Mouse (Mus musculus) hindbrain, embryonic 14.5 days (tissue): Measurements from ENCODE around the gene Rcc2. TPM values are rescaled to one million over a fixed set of nuclear protein-coding genes. Genes with fewer than 3 reads are reported as not detected.

Experiments
- ATAC-seq: fragments of 200-750 bp; cut with Nextera tagmentation; 2 replicates; pipeline ENCODE4 v1.8.0; 2017; ENCODE audit warnings: moderate number of reproducible peaks, mild to moderate bottlenecking, moderate TSS enrichment, moderate library complexity; ENCODE audit not compliant: low FRiP score
- DNase-seq: peaks from one replicate; pipeline ENCODE4 v3.0.0-alpha.2; 2015; ENCODE audit warnings: low spot score
- H3K27ac ChIP-seq: fragments of 300-500 bp; sonication (generic); 2 replicates; pipeline ENCODE4 v1.5.1; 2014; ENCODE audit warnings: mild to moderate bottlenecking, moderate library complexity
- H3K27me3 ChIP-seq: fragments of 300-500 bp; sonication (generic); 2 replicates; pipeline ENCODE4 v1.6.1; 2014; ENCODE audit warnings: mild to moderate bottlenecking, low read length, mixed read lengths; ENCODE audit not compliant: control insufficient read depth, insufficient read depth
- H3K36me3 ChIP-seq: fragments of 300-500 bp; sonication (generic); replicated peaks from 2 replicates; pipeline ENCODE4 v1.6.1; 2014; ENCODE audit not compliant: control insufficient read depth, insufficient read depth
- H3K4me1 ChIP-seq: fragments of 300-500 bp; sonication (generic); replicated peaks from 2 replicates; pipeline ENCODE4 v1.6.1; 2014; ENCODE audit warnings: antibody characterized with exemption, low read length, mixed read lengths; ENCODE audit not compliant: control insufficient read depth, insufficient read depth
- H3K4me2 ChIP-seq: fragments of 300-500 bp; sonication (generic); replicated peaks from 2 replicates; pipeline ENCODE4 v1.6.1; 2014; ENCODE audit warnings: mild to moderate bottlenecking, moderate library complexity
- H3K4me3 ChIP-seq: fragments of 300-500 bp; sonication (generic); replicated peaks from 2 replicates; pipeline ENCODE4 v1.5.1; 2014; ENCODE audit warnings: mild to moderate bottlenecking, low read length
- H3K9ac ChIP-seq: fragments of 300-500 bp; sonication (generic); 2 replicates; pipeline ENCODE4 v1.6.1; 2014
- H3K9me3 ChIP-seq: fragments of 300-500 bp; sonication (generic); 2 replicates; pipeline ENCODE4 v1.6.1; 2016; ENCODE audit warnings: low read length; ENCODE audit not compliant: control insufficient read depth
- WGBS: fragments of 180-500 bp; shearing (Covaris S2); extraction: QIAGEN DNeasy Blood & Tissue Kit; methylation state at CpG from one replicate; pipeline ENCODE4 v1.1.7; 2014; 5-methylcytosine and 5-hydroxymethylcytosine counted together
- polyA plus RNA-seq: library from polyadenylated mRNA; unstranded; fragments of >200 nt; fragmentation: Nextera tagmentation; extraction: Ambion mirVana; gene quantifications from 2 replicates; pipeline ENCODE4 v1.2.1, GENCODE M21; 2014

Gene Rcc2
- 13.3 and 13.8 TPM in 2 replicates for polyA plus RNA-seq

GRCm38 (mm10) chr4:140700269-140701018, at the start of gene Rcc2:
Rcc2 (plus strand) TSS chr4:140700541.
- whole genome bisulfite sequencing: 7% methylated on average over 20 of the region's 20 CpGs
- Histone ChIP-seq H3K4me3 (peak within 1 kb of the TSS; percentile 91), H3K4me2 (peak within 1 kb of the TSS; percentile 93), H3K9ac (peak within 1 kb of the TSS; percentile 92), H3K36me3 (0 out of 2 replicates have a peak, but pooled peaks cover 4% of the 10 kb centered on the region), H3K4me1 (peaks cover 38% of the 10 kb centered on the region), H3K27me3 (peaks cover 27% of the 10 kb centered on the region), H3K27ac (peak within 1 kb of the TSS; percentile 94), H3K9me3 (no peaks in the 10 kb centered on the region)
- DNase-seq: no peak
- ATAC-seq: no peak

DNA sequence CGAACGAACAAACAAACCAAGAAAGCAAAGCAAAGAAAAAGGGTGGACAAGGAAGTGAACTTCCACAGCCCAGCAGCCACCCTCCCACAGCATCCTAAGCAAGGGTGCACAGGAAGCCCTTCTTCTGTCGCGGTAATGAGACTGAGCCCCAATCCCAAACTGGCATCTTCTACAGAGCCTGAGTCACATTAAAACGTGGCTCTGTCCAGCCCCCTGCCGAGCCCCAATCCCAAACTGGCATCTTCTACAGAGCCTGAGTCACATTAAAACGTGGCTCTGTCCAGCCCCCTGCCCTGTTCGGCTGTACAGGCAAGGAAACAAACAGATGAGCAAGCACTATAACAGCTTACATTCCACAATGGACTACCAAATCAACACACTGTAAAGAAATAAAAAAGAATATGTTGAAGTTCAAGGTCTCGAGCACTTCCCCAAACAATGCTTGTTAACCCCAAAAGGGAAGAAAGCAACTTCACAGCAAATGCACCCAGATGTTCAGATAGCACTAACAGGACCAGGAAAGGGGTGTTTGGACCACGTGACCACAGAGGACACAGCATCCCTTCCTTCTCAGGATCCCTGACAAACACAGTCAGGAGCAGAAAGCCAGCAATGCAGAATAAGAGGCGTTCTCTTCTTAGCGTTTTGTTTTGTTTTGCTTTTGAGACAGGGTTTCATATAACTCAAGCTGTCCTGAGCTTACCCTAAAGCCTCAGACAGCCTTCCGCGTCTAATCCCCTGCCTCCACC, 46.3 kb upstream of the Rcc2 start:
- ATAC-seq: no peak
- no peak overlapping the region for H3K27ac ChIP-seq
- peaks cover 27% of the 10 kb centered on the region for H3K4me1 ChIP-seq
- H3K36me3 ChIP-seq: no peaks in the 10 kb centered on the region
- H3K9me3 ChIP-seq: no peaks in the 10 kb centered on the region
- no peaks in the 10 kb centered on the region for H3K27me3 ChIP-seq
- H3K4me3 ChIP-seq: no peak overlapping the region
- H3K4me2 ChIP-seq: no peak overlapping the region
- whole genome bisulfite sequencing: 57% methylated on average over 14 of the region's 14 CpGs
- DNase-seq: no peak
- H3K9ac ChIP-seq: no peak overlapping the region

DNA sequence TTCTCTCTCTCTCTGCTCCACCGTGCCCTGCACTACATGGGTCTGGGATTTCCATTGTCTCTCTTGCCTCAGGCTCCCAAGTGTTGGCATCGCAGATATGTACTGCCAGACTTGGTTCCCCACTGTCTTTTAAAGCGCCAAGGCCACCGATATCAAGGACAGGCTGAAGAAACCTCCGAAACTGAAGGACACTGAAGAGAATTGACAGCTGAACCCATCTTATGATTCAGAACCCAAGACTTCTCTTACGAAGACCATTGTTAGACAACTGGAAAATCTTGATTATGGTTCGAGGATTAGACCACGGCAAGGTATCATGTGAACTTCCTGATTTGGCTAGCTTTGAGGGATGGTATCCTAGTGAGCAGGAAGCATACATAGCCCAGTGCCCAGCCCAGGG, 45.5 kb upstream of the Rcc2 start:
- Histone ChIP-seq H3K27ac (no peak overlapping the region), H3K9ac (no peak overlapping the region), H3K27me3 (no peaks in the 10 kb centered on the region), H3K4me2 (no peak overlapping the region), H3K36me3 (no peaks in the 10 kb centered on the region), H3K9me3 (no peaks in the 10 kb centered on the region), H3K4me3 (no peak overlapping the region), H3K4me1 (peaks cover 23% of the 10 kb centered on the region)
- ATAC-seq: no peak
- WGBS: 74% methylated on average over 8 of the region's 8 CpGs
- no peak for DNase-seq

- no peak overlapping the region for H3K4me3 ChIP-seq
- H3K36me3 ChIP-seq: no peaks in the 10 kb centered on the region
- H3K9ac ChIP-seq: no peak overlapping the region
- no peaks in the 10 kb centered on the region for H3K27me3 ChIP-seq
- no peak overlapping the region for H3K4me2 ChIP-seq
- no peak for ATAC-seq
- DNase-seq: no peak
- 63% methylated on average over 8 of the region's 8 CpGs for WGBS
- peaks cover 23% of the 10 kb centered on the region for H3K4me1 ChIP-seq
- H3K27ac ChIP-seq: no peak overlapping the region
- H3K9me3 ChIP-seq: no peaks in the 10 kb centered on the region
Measured at GRCm38 (mm10) chr4:140656529-140656928, 43.8 kb upstream of the Rcc2 start.

GRCm38 (mm10) chr4:140657681-140658575, 42.4 kb upstream of the Rcc2 start:
- Histone ChIP-seq H3K4me3 (no peak overlapping the region), H3K4me1 (peaks cover 23% of the 10 kb centered on the region), H3K27ac (peak overlapping the region; percentile 76), H3K9me3 (no peaks in the 10 kb centered on the region), H3K9ac (peak overlapping the region; percentile 9; the same call in 1 of the 2 replicates), H3K4me2 (peak overlapping the region; percentile 13), H3K27me3 (no peaks in the 10 kb centered on the region), H3K36me3 (no peaks in the 10 kb centered on the region)
- ATAC-seq: peak; percentile 89
- 7% methylated on average over 24 of the region's 24 CpGs for WGBS
- peak; percentile 59 for DNase-seq

DNA sequence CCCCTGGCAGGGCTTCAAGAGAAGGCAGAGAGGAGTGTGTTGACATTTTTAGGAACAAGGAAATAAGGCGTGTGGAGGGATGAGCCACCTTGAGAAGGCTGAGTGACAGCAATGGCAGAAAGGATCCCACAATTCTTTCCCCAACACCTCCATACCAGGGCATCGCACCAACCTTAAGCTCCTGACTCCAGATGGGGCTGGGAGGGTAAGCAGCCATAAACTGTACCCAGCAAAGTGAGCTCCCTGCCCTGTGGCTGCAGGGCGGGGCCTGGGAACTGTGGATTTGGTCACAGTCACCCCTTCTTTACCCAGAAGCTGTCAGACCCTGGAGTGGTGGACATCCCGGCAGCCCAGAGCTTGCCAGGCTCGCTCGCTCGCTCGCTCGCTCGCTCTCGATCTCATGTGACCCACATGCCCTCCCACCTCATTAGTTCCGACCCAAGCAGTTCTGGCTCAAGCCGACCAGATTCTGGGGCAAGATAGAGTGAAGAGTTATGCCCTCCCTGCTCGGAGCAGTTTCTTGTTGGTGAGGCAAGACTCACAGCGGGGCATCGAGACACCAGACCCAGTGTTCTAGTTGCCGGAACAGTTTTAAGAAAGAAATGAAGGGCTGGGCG, 38.8 kb upstream of the Rcc2 start:
- H3K4me1 ChIP-seq: peaks cover 23% of the 10 kb centered on the region
- WGBS: 71% methylated on average over 18 of the region's 18 CpGs

DNA sequence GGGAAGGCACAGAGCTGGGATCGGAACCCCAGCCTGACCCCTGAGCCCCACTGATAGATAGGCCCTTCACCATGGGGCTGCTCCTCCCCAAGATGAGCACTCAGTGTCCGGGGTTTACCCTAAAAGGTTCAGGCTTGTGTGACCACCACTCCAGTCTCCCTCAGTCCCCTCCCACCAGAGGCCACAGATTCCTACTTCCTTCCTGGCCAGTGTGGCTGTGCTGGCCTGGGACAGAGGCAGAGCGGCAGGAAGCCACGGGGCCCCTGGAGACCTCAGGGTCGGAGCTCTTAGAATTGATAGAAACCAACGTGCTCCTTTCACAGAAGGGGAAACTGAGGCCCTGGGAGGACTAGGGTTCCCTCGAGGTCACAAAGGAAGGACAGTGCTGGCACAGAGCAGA, 37.9 kb upstream of the Rcc2 start:
- H3K4me3 ChIP-seq: no peak overlapping the region
- H3K27ac ChIP-seq: no peak overlapping the region
- H3K9me3 ChIP-seq: no peaks in the 10 kb centered on the region
- 41% methylated on average over 7 of the region's 7 CpGs for WGBS
- no peak for DNase-seq
- H3K36me3 ChIP-seq: no peaks in the 10 kb centered on the region
- H3K4me2 ChIP-seq: no peak overlapping the region
- H3K4me1 ChIP-seq: peaks cover 17% of the 10 kb centered on the region
- H3K9ac ChIP-seq: no peak overlapping the region
- ATAC-seq: no peak
- no peaks in the 10 kb centered on the region for H3K27me3 ChIP-seq

More for the DNA sequence above, 38.8 kb upstream of the Rcc2 start:
- ATAC-seq (no peak), DNase-seq (no peak)
- Histone ChIP-seq H3K9me3 (no peaks in the 10 kb centered on the region), H3K4me3 (no peak overlapping the region), H3K4me2 (no peak overlapping the region), H3K27me3 (no peaks in the 10 kb centered on the region), H3K27ac (no peak overlapping the region), H3K36me3 (no peaks in the 10 kb centered on the region), H3K9ac (no peak overlapping the region)

- H3K4me3 ChIP-seq: no peak overlapping the region
- DNase-seq (no peak), ATAC-seq (no peak)
- no peak overlapping the region for H3K4me2 ChIP-seq
- no peak overlapping the region for H3K9ac ChIP-seq
- H3K27me3 ChIP-seq: no peaks in the 10 kb centered on the region
- 43% methylated on average over 10 of the region's 10 CpGs for WGBS
- no peak overlapping the region for H3K27ac ChIP-seq
- peaks cover 11% of the 10 kb centered on the region for H3K4me1 ChIP-seq
- H3K36me3 ChIP-seq: no peaks in the 10 kb centered on the region
- H3K9me3 ChIP-seq: no peaks in the 10 kb centered on the region
Measured at GRCm38 (mm10) chr4:140662882-140663585, 37.3 kb upstream of the Rcc2 start.
